Mouse (Mus musculus): ENCODE measurements around the gene Vcam1.

Gene Vcam1

GRCm38 (mm10) chr3:116129259-116129738, at the start of gene Vcam1:
Gene Vcam1 (minus strand): TSS chr3:116129688.
- no peak for DNase-seq (ENCODE audit: low spot score)

DNA sequence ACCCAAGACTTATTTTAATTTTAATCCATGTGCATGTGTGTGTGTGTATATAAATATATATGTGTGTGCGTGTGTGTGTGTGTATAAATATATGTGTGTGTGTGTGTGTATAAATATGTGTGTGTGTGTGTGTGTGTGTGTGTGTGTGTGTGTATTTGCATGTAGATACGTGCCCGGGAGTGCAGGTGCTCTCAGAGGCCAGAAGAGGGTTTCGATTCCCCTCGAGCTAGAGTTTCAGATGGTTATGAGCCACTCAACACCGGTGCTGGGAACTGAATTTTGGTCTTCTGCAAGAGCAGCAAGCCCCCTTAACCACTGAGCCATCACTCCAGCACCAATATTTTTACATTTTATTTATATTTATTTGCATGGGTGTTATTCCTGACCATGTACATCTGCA, 45.6 kb upstream of the Vcam1 start:
- no peak for DNase-seq (ENCODE audit: low spot score)

GRCm38 (mm10) chr3:116171461-116171860, 42.0 kb upstream of the Vcam1 start:
- no peak for DNase-seq (ENCODE audit: low spot score)

DNA sequence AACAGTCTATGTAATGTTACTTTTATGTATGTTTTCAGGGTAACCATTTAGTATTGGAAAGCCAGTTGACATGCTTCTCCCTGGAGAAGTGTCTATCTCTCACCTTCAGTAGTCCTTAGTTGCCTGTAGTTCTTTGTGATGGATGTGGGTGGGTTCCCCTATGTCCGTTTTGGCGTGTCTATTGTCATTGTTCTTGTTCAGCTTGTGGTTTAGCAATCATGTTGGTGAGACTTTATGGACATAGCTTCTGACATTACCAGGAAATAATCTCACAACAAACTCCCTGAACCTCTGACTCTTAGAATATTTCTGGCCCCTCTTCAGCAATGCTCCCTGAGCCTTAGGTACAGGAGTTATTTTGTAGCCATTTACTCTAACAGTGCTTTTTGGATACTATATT, 38.6 kb upstream of the Vcam1 start:
- no peak for DNase-seq (ENCODE audit: low spot score)

DNA sequence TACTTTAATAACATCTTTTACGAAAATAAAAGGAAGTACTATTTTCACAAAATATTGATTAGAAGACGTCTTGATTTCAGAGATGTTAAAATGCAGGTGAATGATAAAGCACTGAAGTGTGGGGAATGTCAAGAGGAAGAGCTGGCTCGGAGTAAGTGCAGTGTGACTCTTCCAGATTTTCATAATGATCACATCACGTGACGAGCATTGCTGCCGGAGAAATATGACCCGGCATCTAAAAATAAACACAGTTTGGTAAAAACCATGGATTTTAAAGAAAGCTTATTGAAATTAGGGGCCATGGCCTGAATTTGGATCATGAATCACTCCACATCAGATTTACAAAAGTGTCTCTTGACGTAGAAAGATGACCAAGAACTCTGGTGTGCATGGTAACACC, 36.8 kb upstream of the Vcam1 start:
- DNase-seq (ENCODE audit: low spot score) = no peak

DNA sequence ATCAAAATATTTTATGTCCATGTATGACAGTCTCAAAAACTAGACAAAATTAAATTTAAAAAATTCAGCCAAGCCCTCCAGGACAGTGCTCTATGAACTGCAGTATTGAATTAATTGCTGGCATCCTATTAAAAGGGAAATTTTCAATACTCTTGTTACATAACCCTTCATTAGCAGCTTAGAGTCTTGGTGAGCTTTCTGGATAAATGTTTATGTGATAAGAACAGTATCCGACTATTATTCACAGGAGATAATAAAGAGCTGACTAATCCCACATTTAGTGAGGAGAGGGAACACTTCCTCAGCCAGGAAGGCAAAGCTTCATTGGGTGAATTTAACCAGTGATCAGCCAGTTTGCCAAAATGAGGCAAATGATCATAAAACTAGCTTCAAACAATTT, 35.5 kb upstream of the Vcam1 start:
- DNase-seq (ENCODE audit: low spot score) = no peak

- DNase-seq (ENCODE audit: low spot score) = no peak
These were observed 34.0 kb upstream of the Vcam1 start for GRCm38 (mm10) chr3:116163517-116163916.

DNA sequence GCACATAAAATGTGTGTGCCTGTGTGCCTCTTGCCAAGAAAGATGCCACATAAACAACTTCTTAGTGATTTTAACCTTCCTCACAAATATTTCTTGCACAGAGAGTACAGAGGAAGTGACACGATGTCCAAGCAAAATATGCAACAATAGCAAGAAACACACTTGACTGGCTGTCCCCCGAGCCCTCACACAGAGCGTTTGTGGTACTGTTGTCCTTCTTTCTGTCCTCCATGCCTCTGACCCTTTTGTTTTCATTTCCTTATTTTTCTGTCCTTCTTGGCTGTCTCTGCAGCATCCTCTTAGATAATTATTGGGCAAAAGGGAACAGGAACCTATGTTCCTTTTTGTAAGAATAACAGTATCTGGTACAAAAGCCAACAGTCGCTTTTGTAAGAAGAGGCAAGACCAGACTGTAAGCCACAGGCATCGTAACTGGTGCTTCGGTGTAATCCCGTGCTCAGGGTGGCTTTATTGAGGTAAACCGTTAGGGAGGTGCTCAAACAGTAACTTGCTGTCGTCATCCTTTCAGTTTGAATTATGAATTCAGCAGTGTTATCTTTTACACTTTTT, 32.7 kb upstream of the Vcam1 start:
- DNase-seq (ENCODE audit: low spot score) = no peak

GRCm38 (mm10) chr3:116159376-116159775, 29.9 kb upstream of the Vcam1 start:
- DNase-seq (ENCODE audit: low spot score) = no peak

GRCm38 (mm10) chr3:116157447-116157990, 28.0 kb upstream of the Vcam1 start:
- DNase-seq (ENCODE audit: low spot score) = no peak

GRCm38 (mm10) chr3:116150056-116150632, 20.7 kb upstream of the Vcam1 start:
- no peak for DNase-seq (ENCODE audit: low spot score)

GRCm38 (mm10) chr3:116149096-116149495, 19.6 kb upstream of the Vcam1 start:
- DNase-seq (ENCODE audit: low spot score) = no peak

DNA sequence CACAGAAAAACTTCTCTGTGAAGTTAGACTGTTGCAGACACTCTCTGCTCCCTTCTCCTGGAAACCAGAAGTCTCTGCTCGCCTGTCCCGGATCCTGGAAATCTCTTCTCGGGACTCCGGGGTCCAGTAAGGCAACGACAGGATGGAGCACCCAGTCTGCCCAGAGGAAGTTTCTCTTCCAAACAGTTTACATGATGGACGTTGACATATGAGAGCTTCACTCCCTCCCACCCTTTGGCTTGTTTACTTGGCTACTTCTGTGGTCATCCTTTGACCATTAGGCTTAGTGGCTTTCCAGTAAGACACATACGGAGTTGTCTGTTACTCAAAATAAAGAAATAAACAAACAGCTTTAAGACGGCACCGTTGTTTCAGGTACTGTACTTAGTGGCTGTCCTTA, 19.2 kb upstream of the Vcam1 start:
- no peak for DNase-seq (ENCODE audit: low spot score)

DNA sequence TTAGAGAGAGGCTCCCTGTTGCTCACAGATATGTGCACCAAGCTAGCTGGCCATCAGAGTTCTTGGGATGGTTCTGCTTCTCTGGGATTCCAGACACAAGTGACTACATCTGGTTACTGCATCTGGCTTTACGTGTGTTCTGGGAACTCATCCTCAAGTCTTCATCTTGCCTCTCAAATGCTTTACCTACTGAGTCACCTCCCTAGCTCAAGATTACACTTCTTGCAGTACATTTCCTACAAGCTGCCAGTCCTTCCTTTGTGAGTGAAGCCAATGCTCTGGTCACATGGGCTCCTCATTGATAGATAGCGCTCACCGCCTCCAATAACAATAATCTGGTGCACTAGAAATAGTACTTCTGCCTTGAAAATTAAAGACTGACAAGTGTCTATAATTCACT, 11.7 kb upstream of the Vcam1 start:
- DNase-seq (ENCODE audit: low spot score) = no peak

GRCm38 (mm10) chr3:116139000-116139399, 9.5 kb upstream of the Vcam1 start:
- DNase-seq (ENCODE audit: low spot score) = no peak

DNA sequence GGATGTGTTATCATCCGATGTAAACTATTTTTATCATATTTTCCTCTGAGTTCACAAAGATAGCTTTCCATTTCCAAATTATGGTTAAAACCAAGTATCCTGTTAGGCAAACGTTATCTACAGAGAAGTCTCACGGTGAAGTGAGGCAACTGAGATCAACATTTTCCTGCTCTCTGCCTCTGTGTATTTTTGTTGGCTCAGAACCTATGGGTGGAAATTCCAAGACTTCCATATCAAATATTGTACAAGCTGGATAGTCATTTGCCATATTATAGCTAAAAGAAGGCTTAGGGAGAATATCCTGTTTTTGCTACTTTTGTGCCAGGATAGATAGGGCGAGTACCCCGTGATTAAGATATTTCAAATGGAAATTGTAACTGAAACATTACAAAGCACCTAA, 8.6 kb upstream of the Vcam1 start:
- DNase-seq (ENCODE audit: low spot score) = no peak

- DNase-seq (ENCODE audit: low spot score) = no peak
These were observed 3.9 kb upstream of the Vcam1 start for GRCm38 (mm10) chr3:116133363-116133762.

- no peak for DNase-seq (ENCODE audit: low spot score)
These were observed 1.2 kb upstream of the Vcam1 start for GRCm38 (mm10) chr3:116130711-116131110.

GRCm38 (mm10) chr3:116129841-116130595, 530 bp upstream of the Vcam1 start:
- DNase-seq (ENCODE audit: low spot score) = no peak

DNA sequence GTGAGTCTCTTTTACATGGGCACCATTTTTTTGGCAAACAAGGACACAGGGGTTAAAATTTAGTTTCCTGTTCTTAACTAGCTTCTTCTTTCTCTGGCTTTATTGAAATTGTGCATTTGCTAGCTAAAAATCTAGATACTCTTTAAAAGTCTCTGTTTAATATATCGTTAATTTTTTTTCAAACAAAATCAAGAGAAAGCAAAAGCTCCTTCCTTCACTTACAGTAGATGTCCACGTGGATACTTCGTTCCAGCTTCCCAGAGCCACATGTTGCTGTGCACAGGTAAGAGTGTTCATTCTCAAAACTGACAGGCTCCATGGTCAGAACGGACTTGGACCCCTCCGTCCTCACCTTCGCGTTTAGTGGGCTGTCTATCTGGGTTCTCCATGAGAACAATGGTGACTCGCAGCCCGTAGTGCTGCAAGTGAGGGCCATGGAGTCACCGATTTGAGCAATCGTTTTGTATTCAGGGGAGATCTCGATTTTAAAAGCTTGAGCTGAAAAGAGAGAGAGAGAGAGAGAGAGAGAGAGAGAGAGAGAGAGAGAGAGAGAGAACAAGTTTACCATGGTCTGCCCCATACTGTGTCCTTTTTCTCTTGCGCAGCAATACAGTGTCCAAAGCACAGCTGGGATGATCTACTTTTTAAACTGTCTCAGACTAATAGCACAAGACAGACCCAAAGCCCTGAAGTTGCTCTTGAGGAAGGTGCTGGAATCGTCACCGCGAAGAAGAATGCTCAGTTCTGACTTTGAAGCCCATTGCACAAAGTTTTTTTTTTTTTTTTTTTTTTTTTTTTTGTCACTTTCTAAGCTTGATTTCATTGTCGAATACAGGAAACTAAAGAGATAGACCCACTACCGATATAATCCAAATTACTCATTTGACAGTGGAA, 930 bp downstream of the Vcam1 start:
- DNase-seq (ENCODE audit: low spot score) = no peak

DNA sequence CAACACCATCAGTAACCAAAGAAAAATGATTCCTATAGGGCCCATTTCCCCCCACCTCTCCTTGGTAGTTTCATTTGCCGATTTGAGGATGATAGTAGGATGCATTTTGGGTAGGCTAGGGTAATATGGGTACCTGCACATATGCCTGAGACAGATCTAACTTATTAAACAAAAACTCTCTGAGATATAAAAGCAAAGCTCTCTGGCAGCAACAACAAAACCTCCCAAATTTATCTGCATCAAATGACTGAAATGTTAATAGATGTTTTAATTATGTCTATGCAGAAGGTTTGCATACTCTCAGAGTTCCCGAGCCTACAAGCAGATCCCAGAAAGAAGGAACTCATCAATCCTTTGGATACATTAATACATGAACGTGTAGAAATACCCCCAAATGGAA, 1.7 kb downstream of the Vcam1 start:
- DNase-seq (ENCODE audit: low spot score) = no peak

GRCm38 (mm10) chr3:116127281-116127680, 2.2 kb downstream of the Vcam1 start:
- no peak for DNase-seq (ENCODE audit: low spot score)
